Mouse (Mus musculus): ENCODE results near the gene Eif3c. TPM values are rescaled to one million over a fixed set of nuclear protein-coding genes. Genes with fewer than 3 reads are reported as not detected.

Gene Eif3c
- 108 and 123 TPM in 2 replicates for polyA plus RNA-seq (2012; ENCODE audit: insufficient read depth, insufficient read length, missing spikeins)

DNA sequence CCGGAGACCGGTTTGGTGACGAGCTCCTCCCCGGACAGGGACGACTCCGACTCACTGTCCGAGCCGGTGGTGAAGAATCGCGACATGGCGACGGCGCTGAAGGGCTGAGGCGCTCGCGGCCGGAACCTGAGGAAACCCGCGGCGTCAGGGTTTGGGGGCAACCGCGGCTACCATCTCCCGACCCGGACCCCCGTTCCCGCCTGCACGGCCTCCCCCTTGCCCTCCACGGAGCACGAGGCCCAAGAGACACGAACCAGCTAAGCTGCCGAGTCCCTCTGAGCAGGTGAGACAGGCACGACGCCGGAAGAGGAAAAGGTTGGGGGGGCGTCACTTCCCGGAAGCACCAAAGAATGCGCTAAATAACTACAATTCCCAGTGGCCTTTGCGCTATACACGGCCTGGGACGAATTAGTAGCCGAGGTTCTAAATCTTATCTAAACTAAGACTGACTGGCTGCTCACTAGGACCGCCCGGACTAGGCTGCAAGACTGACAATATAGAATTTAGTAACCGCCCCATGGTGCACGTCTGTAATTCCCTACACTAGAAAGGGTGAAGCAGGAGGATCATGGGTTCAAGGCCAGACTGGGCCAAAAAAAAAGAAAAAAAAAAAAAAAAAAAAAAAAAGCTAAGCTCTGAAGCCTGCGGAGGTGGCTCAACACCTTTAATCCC, at the start of gene Eif3c:
Eif3c (minus strand) TSS at position 318 of the 672 bp plus-strand sequence.
- Histone ChIP-seq H3K4me1 (ENCODE audit: control insufficient read depth, insufficient read depth, insufficient read length, low read length) (no peaks in the 10 kb centered on the region), H3K27ac (replicated peaks; ENCODE audit: low read depth, low read length) (peak within 1 kb of the TSS; percentile 59), H3K4me3 (ENCODE audit: insufficient read depth, low read depth, low read length) (peak within 1 kb of the TSS; percentile 88)

DNA sequence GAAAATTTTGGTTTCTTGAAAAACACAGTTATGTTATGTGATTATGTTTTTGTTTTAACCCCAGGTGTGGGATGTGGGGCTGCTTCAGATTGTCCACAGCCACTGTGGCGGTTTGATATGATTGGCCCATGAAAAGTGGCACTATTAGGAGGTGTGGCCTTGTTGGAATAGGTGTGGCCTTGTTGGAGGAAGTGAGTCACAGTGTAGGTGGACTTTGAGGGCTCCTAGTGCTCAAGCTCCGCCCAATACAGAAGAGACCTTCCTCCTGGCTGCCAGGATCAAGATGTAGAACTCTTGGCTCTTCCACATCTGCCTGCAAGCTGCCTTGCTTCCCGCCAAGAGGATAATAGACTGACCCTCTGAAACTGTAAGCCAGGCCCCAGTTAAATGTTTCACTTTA, 46.5 kb upstream of the Eif3c start:
- no peak overlapping the region for H3K27ac ChIP-seq (replicated peaks; ENCODE audit: low read depth, low read length)
- H3K4me3 ChIP-seq (ENCODE audit: insufficient read depth, low read depth, low read length) = no peak overlapping the region
- peaks cover 2% of the 10 kb centered on the region; the same call in 1 of the 2 replicates for H3K4me1 ChIP-seq (ENCODE audit: control insufficient read depth, insufficient read depth, insufficient read length, low read length)

DNA sequence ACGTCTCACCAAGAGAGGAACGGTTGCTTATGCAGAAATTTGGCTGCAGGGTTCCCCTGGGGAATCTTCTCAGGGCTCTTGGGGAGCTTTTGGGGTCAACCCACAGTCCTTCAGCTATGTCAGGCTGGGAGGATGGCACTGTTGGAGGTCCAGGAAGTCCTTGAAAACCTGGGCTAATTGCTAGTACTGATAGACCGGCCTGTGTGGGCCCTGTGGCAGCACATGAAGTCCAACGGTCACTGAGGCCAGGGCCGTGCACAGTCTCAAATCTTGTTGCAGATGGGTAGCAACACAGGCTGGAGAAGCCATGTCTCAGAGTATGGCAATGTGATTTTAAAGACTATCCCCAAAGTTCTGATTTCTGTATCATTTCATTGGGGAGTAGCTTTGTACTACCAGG, 41.6 kb upstream of the Eif3c start:
- peaks cover 2% of the 10 kb centered on the region; the same call in 1 of the 2 replicates for H3K4me1 ChIP-seq (ENCODE audit: control insufficient read depth, insufficient read depth, insufficient read length, low read length)
- H3K27ac ChIP-seq (replicated peaks; ENCODE audit: low read depth, low read length) = no peak overlapping the region
- H3K4me3 ChIP-seq (ENCODE audit: insufficient read depth, low read depth, low read length) = no peak overlapping the region

DNA sequence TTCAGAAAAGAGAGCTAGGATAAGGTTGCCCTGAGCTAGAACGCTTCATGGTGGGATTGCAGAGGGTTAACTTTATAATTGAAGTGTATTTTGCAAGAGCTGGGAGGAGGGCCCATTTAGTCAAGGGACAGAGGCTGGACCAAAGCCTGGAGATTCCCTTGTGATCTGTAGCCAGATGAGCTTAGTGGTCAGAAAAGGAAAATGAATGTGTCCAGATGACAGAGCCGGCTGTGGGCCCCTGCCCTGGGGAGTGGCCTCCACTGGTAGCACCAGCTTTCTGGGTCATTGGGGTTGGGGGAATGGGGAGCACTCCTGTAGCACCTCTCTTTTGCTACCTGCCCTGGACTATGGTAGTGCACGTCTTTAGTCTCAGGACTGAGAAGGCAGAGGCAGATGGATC, 40.9 kb upstream of the Eif3c start:
- 0 out of 2 replicates have a peak overlapping the region, but pooled peaks have one; percentile 22 for H3K27ac ChIP-seq (replicated peaks; ENCODE audit: low read depth, low read length)
- H3K4me1 ChIP-seq (ENCODE audit: control insufficient read depth, insufficient read depth, insufficient read length, low read length) = peaks cover 2% of the 10 kb centered on the region; the same call in 1 of the 2 replicates
- H3K4me3 ChIP-seq (ENCODE audit: insufficient read depth, low read depth, low read length) = no peak overlapping the region

DNA sequence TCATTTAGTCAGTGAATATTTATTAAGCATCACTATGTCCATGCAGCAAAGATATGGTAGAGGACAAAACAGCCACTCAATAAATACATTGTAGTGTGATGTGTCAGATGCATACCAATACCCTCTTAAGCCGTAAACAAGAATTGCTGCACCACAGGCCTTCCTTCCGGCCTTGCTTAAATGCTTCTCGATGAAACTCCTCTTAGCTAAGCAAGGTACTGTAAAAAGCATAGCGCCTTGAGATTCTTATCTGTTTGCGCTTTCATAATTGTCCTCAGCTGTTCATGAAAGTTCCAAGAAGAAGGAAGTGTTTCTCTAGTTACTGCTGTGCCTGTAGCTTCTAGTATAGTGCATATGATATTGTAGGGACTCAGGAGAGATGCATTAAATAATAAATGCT, 40.4 kb upstream of the Eif3c start:
- 0 out of 2 replicates have a peak overlapping the region, but pooled peaks have one; percentile 15 for H3K27ac ChIP-seq (replicated peaks; ENCODE audit: low read depth, low read length)
- H3K4me3 ChIP-seq (ENCODE audit: insufficient read depth, low read depth, low read length) = no peak overlapping the region
- peaks cover 2% of the 10 kb centered on the region; the same call in 1 of the 2 replicates for H3K4me1 ChIP-seq (ENCODE audit: control insufficient read depth, insufficient read depth, insufficient read length, low read length)

DNA sequence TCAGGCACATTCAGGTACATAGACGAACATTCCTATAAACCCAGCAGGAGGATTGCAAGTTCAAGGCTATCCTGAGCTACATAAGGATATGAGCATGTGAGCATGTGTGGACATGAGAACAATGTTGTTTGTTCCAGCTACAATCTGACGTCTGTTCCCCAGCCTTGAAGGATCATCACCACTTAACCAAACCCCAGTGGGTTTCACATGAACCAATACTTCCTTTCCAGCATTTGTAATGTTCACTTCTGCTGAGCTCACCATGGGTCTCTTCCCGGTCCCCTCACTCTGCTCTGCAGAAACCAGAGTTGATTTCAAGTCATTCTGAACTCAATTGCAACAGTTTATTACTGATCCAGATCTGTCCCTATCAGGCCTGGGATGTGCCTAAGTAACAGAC, 36.4 kb upstream of the Eif3c start:
- Histone ChIP-seq H3K4me3 (ENCODE audit: insufficient read depth, low read depth, low read length) (no peak overlapping the region), H3K27ac (replicated peaks; ENCODE audit: low read depth, low read length) (no peak overlapping the region), H3K4me1 (ENCODE audit: control insufficient read depth, insufficient read depth, insufficient read length, low read length) (peaks cover under 1% of the 10 kb centered on the region; the same call in 1 of the 2 replicates)

DNA sequence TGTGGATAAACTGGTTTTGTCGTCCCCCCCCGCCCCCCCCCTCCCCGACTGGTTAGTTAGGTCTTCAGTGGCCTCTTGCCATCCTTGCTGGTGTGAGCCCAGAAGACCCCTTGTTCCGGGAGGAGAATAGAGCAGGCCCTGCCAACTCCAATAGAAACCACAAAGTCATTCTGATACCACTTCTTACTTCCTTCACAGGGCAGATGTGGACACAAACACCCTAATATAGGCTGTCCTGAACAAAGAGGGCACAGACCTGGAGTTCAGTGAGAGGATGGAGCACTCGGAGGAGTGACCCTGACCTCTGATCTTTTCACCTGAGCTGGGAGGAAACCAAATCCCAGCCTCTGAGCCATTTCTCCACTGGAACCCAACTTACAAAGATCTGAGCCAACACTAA, 35.7 kb upstream of the Eif3c start:
- no peak overlapping the region for H3K27ac ChIP-seq (replicated peaks; ENCODE audit: low read depth, low read length)
- no peaks in the 10 kb centered on the region for H3K4me1 ChIP-seq (ENCODE audit: control insufficient read depth, insufficient read depth, insufficient read length, low read length)
- H3K4me3 ChIP-seq (ENCODE audit: insufficient read depth, low read depth, low read length) = no peak overlapping the region

DNA sequence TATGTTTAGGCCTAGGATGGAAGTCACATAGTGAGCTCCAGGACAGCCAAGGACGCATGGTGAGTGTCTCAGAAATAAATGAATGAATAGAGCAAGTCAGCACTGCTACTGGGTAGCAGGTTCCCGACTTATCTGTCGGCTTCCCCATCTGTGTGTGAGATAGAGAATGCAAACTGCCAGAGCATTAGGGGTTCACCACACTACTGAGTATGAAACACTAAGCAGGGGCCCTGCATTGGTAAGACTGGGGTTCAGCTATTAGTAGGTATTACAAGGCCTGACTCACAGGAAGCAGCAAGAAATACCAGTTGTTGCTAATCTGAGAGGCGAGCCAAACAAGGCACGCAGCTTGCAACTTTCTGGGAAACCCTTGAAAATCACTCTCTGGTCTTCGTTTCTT, 32.7 kb upstream of the Eif3c start:
- H3K27ac ChIP-seq (replicated peaks; ENCODE audit: low read depth, low read length) = no peak overlapping the region

DNA sequence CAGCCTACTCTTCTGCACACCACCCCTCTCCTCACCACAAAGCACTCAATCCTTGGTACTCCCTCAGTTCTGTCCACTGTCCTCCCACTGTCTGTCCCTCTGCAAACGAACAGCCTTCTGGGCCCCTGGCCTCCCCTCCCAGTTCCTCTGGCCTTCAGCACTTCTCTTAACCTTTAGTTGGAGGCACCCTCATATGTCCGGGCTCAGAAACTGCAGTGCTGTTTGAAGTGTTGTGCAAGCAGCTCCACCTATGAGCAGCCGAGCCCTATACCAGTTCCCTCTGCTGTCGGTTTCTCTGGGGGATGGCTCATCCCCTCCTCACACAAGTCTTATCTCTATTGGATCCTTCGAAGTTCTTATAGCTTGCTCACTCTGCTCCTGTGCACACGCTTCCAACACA, 30.2 kb upstream of the Eif3c start:
- no peak overlapping the region for H3K4me3 ChIP-seq (ENCODE audit: insufficient read depth, low read depth, low read length)
- H3K4me1 ChIP-seq (ENCODE audit: control insufficient read depth, insufficient read depth, insufficient read length, low read length) = peaks cover 9% of the 10 kb centered on the region
- no peak overlapping the region for H3K27ac ChIP-seq (replicated peaks; ENCODE audit: low read depth, low read length)

More for the DNA sequence above, 32.7 kb upstream of the Eif3c start:
- Histone ChIP-seq H3K4me3 (ENCODE audit: insufficient read depth, low read depth, low read length) (no peak overlapping the region), H3K4me1 (ENCODE audit: control insufficient read depth, insufficient read depth, insufficient read length, low read length) (no peaks in the 10 kb centered on the region)

DNA sequence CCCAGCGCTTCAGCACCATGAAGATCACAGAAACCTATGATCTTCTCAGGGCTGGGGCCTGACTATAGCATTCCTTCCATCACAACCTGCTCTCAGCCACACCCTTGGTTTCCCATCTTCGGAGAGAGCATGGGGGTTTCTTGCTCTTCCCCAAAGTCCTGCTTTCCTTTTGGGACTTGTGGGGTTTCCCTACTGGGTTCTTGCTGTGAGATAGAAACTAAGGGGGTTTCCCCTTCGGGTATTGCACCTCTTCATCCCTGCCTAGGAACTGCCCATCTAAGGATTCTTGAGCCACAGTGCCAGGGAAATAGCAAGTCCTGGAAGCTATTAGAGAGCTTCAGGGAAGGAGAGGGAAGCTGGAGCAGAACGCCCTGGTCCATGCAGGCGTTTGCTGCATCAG, 29.7 kb upstream of the Eif3c start:
- Histone ChIP-seq H3K27ac (replicated peaks; ENCODE audit: low read depth, low read length) (no peak overlapping the region), H3K4me3 (ENCODE audit: insufficient read depth, low read depth, low read length) (no peak overlapping the region), H3K4me1 (ENCODE audit: control insufficient read depth, insufficient read depth, insufficient read length, low read length) (peaks cover 9% of the 10 kb centered on the region)

DNA sequence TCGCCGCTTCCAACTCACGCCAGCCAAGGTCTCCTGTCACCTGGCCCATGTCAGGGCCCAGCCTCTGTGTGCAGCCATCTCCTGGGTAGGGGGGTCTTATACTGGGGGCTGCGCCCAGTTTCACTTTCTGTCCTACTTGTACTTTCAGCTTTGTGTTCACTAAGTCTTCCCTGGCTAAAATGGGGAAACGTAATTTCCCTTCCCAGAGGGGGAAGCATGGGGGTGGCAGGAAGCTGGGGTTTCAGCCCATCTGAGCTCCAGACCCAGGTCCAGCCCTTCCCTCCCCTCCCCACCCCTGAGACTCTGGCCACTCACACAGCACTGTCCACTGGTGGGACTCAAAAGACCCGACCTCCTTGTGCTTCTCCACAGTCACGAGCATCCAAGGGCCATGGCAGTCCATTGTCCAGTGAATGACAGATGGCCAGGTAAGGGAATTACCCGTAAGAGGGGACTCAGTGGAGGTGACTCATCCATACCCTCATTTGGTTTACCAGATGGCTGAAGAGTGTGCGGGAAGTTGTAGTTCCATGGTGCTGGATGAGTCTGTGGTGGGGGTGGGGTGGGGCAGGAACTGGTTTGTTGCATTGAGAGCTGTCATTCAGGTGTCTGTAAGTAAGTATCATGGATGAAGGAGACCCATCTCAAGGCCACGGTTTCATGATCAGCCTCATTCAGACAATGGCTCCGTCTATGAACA, 28.8 kb upstream of the Eif3c start, which contains the start of gene Il27:
Il27 (minus strand) TSS at position 80 of the 700 bp plus-strand sequence.
- Histone ChIP-seq H3K27ac (replicated peaks; ENCODE audit: low read depth, low read length) (no peak within 1 kb of the TSS), H3K4me3 (ENCODE audit: insufficient read depth, low read depth, low read length) (no peak within 1 kb of the TSS), H3K4me1 (ENCODE audit: control insufficient read depth, insufficient read depth, insufficient read length, low read length) (peaks cover 9% of the 10 kb centered on the region)

DNA sequence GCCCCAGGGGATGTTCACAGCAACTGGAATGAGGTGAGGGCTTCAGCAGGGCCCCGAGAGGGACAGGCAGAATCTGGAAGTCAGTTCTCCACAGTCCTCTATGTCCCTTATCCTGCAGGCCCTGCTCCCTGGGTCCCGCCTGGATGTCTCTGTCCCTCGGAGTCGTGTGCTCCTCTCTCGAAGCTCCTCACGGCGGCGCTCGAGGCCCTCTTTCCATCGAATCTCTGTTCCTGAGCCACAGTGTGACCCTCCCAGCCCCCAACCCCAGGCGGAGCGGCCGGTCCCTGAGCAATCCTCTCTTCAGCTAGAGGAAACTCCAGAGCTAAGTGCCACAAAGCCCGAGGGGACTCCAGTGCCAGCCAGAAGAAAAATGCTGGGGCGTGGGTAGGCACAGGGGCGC, 21.6 kb upstream of the Eif3c start:
- Histone ChIP-seq H3K27ac (replicated peaks; ENCODE audit: low read depth, low read length) (peak overlapping the region; percentile 20), H3K4me1 (ENCODE audit: control insufficient read depth, insufficient read depth, insufficient read length, low read length) (peaks cover 10% of the 10 kb centered on the region), H3K4me3 (ENCODE audit: insufficient read depth, low read depth, low read length) (peak overlapping the region; percentile 13; the same call in 1 of the 2 replicates)

DNA sequence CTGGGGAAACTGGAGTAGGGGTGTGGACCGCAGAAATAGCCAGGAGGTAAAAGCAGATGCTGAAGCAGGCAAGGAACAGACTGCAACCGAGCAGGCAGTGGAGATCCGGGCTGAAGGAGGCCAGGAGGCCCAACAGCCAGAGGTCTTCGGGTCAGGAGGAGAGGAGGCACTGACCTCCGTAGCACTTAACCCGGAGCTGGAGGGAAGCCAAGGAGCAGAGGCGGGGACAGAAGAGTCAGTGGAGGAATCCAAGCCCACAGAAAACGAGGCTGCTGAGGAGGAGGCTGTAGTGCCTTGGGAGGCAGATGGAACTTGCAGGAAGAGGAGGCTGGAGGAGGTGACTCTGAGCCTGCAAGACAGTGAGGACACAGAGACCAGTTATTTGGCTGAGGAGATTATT, 20.6 kb upstream of the Eif3c start:
- H3K4me1 ChIP-seq (ENCODE audit: control insufficient read depth, insufficient read depth, insufficient read length, low read length) = peaks cover 5% of the 10 kb centered on the region; the same call in 1 of the 2 replicates
- H3K4me3 ChIP-seq (ENCODE audit: insufficient read depth, low read depth, low read length) = peak overlapping the region; percentile 20
- H3K27ac ChIP-seq (replicated peaks; ENCODE audit: low read depth, low read length) = peak overlapping the region; percentile 42

DNA sequence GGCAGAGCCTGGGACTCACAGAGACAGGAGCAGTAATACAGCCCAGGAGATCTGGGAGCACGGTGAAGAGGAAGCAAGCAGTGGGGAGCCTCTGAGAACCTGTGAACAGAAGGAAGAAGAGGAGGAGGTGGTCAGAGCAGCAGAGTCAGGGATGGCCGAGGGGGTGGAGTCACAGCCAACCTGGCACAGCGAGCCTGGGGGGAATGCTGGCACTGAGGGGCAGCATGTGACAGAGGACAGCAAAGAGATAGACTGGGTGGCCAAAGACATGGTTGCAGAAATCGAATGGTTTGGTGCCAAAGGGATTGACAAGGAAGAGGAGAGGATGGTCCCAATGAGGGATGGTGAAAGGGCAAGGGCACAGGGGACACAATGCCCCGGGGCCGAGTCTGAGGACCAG, 19.5 kb upstream of the Eif3c start, which contains the start of gene Cln3:
Cln3 (minus strand) TSS at position 101 of the 400 bp plus-strand sequence.
- Histone ChIP-seq H3K4me3 (ENCODE audit: insufficient read depth, low read depth, low read length) (peak within 1 kb of the TSS; percentile 32), H3K4me1 (ENCODE audit: control insufficient read depth, insufficient read depth, insufficient read length, low read length) (peaks cover 5% of the 10 kb centered on the region; the same call in 1 of the 2 replicates), H3K27ac (replicated peaks; ENCODE audit: low read depth, low read length) (peak within 1 kb of the TSS; percentile 42)

DNA sequence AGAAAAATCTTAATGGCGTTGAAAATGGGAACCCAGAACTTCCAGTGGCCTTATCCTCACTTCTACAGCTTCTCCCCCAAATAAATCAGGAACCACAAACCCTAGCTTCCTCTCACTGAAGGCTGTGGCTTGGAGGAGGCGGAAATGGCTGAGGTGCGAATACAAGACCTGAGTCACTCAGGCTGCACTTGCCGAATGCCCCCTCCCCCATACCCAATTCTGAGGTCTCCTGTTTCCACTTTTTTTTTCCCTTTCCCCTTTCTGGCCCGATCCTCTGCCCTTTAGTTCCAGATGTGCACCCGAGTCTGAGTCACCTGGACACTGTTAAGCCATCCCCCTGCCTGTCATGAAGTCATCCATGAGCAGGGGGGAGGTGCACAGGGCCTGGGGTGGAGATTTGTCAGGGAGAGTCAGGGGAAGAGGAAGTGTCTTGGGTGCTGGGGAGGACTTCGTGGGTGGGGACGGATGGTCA, 18.3 kb upstream of the Eif3c start, which contains the start of gene Apobr:
Apobr (plus strand) TSS at position 437 of the 472 bp plus-strand sequence.
- Histone ChIP-seq H3K4me3 (ENCODE audit: insufficient read depth, low read depth, low read length) (peak within 1 kb of the TSS; percentile 66), H3K4me1 (ENCODE audit: control insufficient read depth, insufficient read depth, insufficient read length, low read length) (peaks cover 5% of the 10 kb centered on the region; the same call in 1 of the 2 replicates), H3K27ac (replicated peaks; ENCODE audit: low read depth, low read length) (peak within 1 kb of the TSS; percentile 90)

Measured in brown adipose tissue, adult 24 weeks (tissue).